Mouse (Mus musculus): ENCODE measurements at regions not wholly inside any gene's neighbourhood (a gene's known extent, or its start where the extent isn't known, plus 50 kb on each side); places are given as distances from the start of the nearest gene placed in this dataset.
"Not testable (repeated sequence)": the region's sequence is repeated elsewhere in the genome, so short reads cannot be mapped to it uniquely, and the experiment has no call there.

GRCm38 (mm10) chr19:35639945-35640344, 417.4 kb downstream of the Htr7 start:
- DNase-seq (ENCODE audit: low spot score in 2 of 2) = no peak

DNA sequence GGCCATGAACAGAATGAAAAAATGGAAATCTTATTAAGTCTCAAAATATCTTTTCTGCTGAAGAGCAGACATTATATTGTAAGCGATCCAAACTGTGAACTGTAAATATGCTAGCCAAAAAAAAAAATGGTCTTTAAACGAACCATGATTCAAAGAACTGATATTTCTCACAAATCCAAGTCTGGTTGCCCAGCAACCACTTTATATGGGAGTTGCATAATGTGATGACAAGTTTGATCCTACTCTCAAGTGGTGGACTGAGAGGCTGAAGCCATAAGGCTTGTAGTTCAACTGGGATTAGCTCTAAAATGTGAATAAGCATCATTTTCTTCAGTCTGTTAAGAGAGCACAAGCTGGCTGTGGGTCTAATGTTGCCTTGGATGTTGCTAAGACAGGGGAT, 435.5 kb downstream of the Htr7 start:
- peak in 1 of 2 experiments; percentile 5 for DNase-seq (ENCODE audit: low spot score in 2 of 2)

DNA sequence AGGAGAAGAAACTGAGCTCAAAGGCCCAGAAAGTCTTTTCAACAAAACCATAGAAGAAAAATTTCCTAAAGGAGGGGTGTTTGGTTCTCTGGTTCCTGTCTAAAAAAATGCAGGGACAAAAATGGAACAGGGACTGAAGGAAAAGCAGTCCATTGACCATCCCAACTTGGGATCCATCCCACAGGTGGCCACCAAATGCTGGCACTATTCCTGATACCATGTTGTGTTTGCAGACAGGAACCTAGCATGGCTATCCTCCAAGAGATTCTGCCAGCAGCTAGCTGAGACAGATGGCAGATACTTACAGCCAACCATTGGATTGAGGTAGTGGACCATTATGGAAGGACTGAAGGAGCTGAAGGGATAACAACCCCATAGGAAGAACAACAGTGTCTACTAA, 461.9 kb downstream of the Htr7 start:
- DNase-seq (ENCODE audit: low spot score in 2 of 2) = no peak

DNA sequence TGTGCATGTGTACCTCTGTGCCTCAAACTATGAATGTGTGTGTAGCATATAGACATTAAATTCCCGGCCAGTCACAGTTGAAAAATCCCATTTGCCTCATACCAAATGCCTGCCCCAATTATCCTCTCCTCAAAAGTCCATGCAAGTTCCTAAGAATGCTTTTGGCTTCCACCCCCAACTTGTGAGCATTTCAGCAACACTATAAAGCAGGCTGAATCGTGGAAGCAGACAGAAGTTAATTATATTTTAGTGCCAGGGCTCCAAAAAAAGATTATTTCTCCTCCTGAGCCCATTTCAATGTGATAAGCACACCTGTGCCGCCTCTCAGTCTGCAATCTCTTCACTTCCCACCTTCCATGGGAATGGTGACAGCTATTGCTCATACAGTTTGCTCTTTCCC, 481.3 kb downstream of the Htr7 start:
- no peak for DNase-seq (ENCODE audit: low spot score in 2 of 2)

GRCm38 (mm10) chr19:35549381-35549780, 507.9 kb downstream of the Htr7 start:
- DNase-seq (ENCODE audit: low spot score in 2 of 2) = no peak

DNA sequence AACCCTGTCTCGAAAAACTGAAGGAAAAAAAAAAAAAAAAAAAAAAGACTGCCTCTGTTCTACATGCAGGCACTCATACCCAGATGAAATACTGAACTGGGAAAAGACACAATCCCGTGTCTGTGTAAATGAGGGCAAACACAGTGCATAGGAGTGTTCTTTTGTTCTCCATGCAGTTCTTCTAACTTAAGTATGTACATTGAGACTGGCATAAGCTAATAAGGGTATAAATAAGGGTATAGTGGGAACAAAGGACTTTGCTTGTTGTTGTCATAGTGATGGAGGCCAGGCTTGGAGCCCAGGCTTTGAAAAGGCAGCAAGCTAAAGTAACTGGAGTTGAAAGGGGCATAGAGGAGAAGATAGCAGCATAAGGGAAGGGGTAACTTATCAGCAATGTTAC, 520.5 kb downstream of the Htr7 start:
- DNase-seq (ENCODE audit: low spot score in 2 of 2) = no peak

- no peak for DNase-seq (ENCODE audit: low spot score in 2 of 2)
Measured at GRCm38 (mm10) chr19:35529276-35529675, 528.0 kb downstream of the Htr7 start.

- no peak for DNase-seq (ENCODE audit: low spot score in 2 of 2)
Measured at GRCm38 (mm10) chr19:35493721-35494120, 563.6 kb downstream of the Htr7 start.

GRCm38 (mm10) chr19:35491354-35491753, 566.0 kb downstream of the Htr7 start:
- no peak for DNase-seq (ENCODE audit: low spot score in 2 of 2)

- DNase-seq (ENCODE audit: low spot score in 2 of 2) = not testable (repeated sequence)
Measured at GRCm38 (mm10) chr19:35485616-35486015, 563.5 kb downstream of the Kif20b start.

DNA sequence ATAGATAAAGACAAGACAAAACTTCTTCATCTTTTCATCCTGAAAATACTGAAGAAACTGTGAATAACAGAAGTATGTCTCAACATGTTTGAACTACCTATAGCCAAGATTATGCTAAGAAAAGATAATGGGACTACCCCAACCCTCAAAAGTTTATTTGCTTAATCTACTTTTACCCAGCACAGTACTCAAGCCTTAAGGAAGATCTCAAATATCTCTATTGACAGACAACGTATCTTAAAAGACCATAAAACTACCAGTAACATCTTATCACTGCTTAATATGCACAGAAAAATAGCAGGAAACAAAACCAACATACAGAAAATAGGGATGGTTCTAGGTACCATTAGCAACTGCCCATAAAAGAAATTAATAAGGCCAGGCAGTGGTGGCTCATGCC, 560.3 kb downstream of the Kif20b start:
- DNase-seq (ENCODE audit: low spot score in 2 of 2) = no peak

DNA sequence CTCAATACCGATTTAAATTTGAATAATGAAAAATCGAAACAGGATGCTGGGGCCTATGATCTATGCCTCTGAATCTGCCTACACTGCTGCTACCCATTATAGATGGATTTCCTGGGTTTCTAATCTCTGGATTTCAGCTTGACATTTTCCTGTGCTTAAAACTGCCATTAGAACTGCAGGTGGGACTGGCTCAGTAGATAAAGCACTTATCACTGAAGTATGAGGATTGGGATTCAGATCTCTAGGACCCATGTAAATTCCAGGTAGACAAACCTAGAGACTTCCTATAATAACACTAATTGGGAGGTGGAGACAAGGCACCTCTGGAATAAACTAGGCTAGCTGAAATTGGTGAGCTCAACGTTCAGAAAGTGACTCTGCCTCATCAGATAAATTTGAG, 531.8 kb downstream of the Kif20b start:
- no peak for DNase-seq (ENCODE audit: low spot score in 2 of 2)

DNA sequence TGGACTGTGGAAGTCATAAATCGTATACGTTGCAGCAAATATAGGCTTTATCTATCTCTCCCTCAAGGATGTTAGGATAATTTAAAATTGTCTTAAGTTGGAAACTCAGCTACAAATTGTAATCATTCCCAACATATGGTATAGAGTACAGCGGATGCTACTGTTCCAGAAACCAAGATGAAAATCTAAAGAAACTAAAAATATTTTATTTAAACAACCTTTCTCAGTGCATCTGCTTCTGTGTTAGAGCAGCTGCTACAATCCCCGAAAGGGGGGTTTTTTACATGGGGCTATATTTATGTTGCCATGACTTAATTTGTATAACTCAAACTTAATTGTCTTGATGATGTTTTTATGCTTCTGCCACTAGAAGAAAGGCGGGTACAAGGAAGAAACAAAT, 520.3 kb downstream of the Kif20b start:
- DNase-seq (ENCODE audit: low spot score in 2 of 2) = no peak

- DNase-seq (ENCODE audit: low spot score in 2 of 2) = no peak
Measured at GRCm38 (mm10) chr19:35438074-35438473, 515.9 kb downstream of the Kif20b start.

Measured in layer of hippocampus, adult 18-20 months (tissue).